Mouse (Mus musculus): ENCODE measurements at regions not wholly inside any gene's neighbourhood (a gene's known extent, or its start where the extent isn't known, plus 50 kb on each side); places are given as distances from the start of the nearest gene placed in this dataset.

GRCm38 (mm10) chr4:73542331-73542730 lies 65.3 kb upstream of the Gm11238 start:
- peak; percentile 59 for DNase-seq
- intact Hi-C loops (cut with DNase I) = no loop called here

GRCm38 (mm10) chr4:73531604-73532003 lies 76.1 kb upstream of the Gm11238 start:
- DNase-seq = no peak
- intact Hi-C loops (cut with DNase I) = no loop called here

GRCm38 (mm10) chr4:73524579-73525208 lies 83.0 kb upstream of the Gm11238 start:
- intact Hi-C loops (cut with DNase I) = no loop called here
- DNase-seq = no peak

- DNase-seq = no peak
- intact Hi-C loops (cut with DNase I) = no loop called here
Observed at GRCm38 (mm10) chr4:73518742-73519384, 88.8 kb upstream of the Gm11238 start.

GRCm38 (mm10) chr4:73517559-73517958 lies 90.1 kb upstream of the Gm11238 start:
- no peak for DNase-seq
- intact Hi-C loops (cut with DNase I) = no loop called here

GRCm38 (mm10) chr4:73516717-73517116 lies 91.0 kb upstream of the Gm11238 start:
- no peak for DNase-seq
- intact Hi-C loops (cut with DNase I) = no loop called here

GRCm38 (mm10) chr4:73506860-73507259 lies 100.8 kb upstream of the Gm11238 start:
- no peak for DNase-seq

GRCm38 (mm10) chr4:73489199-73489598 lies 84.3 kb upstream of the Gm11487 start:
- intact Hi-C loops (cut with DNase I) = no loop called here
- DNase-seq = no peak

More at GRCm38 (mm10) chr4:73506860-73507259, 100.8 kb upstream of the Gm11238 start:
- intact Hi-C loops (cut with DNase I) = no loop called here

- intact Hi-C loops (cut with DNase I) = no loop called here
- no peak for DNase-seq
Observed at GRCm38 (mm10) chr4:73488297-73489049, 83.6 kb upstream of the Gm11487 start.

- intact Hi-C loops (cut with DNase I) = no loop called here
- no peak for DNase-seq
Observed at GRCm38 (mm10) chr4:73467982-73468565, 63.2 kb upstream of the Gm11487 start.
